Mouse (Mus musculus) cerebellum, postnatal 36 days (tissue): ENCODE data around the gene Lyl1.

Experiments used
- DNase-seq, 2 experiments: peaks; one replicate each; pipeline ENCODE4 v3.0.0; 2021 to 2022; ENCODE audit warnings: mixed read lengths in 2 of 2

Lyl1 gene

GRCm38 (mm10) chr8:84742171-84743053, 41.2 kb downstream of the Lyl1 start:
- DNase-seq: no peak

- DNase-seq: no peak
These were observed 41.8 kb downstream of the Lyl1 start for GRCm38 (mm10) chr8:84743054-84743415.

- DNase-seq: peak in 1 of 2 experiments; percentile 57
These were observed 42.5 kb downstream of the Lyl1 start for GRCm38 (mm10) chr8:84743517-84744420.

GRCm38 (mm10) chr8:84745032-84745925, 44.0 kb downstream of the Lyl1 start:
- no peak for DNase-seq

- DNase-seq: peak in 1 of 2 experiments; percentile 56
These were observed 48.3 kb downstream of the Lyl1 start for GRCm38 (mm10) chr8:84749519-84749918.

- no peak for DNase-seq
These were observed 51.7 kb downstream of the Lyl1 start for GRCm38 (mm10) chr8:84752734-84753582.
